Mouse (Mus musculus) C2C12 (cell line): Measurements from ENCODE around the gene Srsf9. TPM values are rescaled to one million over a fixed set of nuclear protein-coding genes. Genes with fewer than 3 reads are reported as not detected.
"Not testable (repeated sequence)": the region's sequence is repeated elsewhere in the genome, so short reads cannot be mapped to it uniquely, and the experiment has no call there.

Experiments
- H3K27me3 ChIP-seq: one replicate; pipeline ENCODE4 v1.6.1; 2011; ENCODE audit not compliant: control insufficient read depth, insufficient read depth, insufficient read length
- H3K36me3 ChIP-seq: one replicate; pipeline ENCODE4 v1.6.1; 2011; ENCODE audit not compliant: control insufficient read depth, insufficient read depth
- H3K4me3 ChIP-seq: one replicate; pipeline ENCODE4 v1.5.1; 2011; ENCODE audit warnings: mild to moderate bottlenecking, control low read depth; ENCODE audit not compliant: poor library complexity, insufficient read depth, severe bottlenecking
- H3K79me2 ChIP-seq: one replicate; pipeline ENCODE4 v1.6.1; 2011; ENCODE audit not compliant: control insufficient read depth, insufficient read depth
- H3K79me3 ChIP-seq: one replicate; pipeline ENCODE4 v1.6.1; 2011; ENCODE audit warnings: low read depth, control low read depth
- H3ac ChIP-seq: one replicate; pipeline ENCODE3; 2011; ENCODE audit warnings: low read depth; ENCODE audit not compliant: control insufficient read depth, insufficient read length
- CEBPB ChIP-seq: IDR thresholded peaks from one replicate; pipeline ENCODE4 v1.6.1; 2011; ENCODE audit warnings: low read depth, mild to moderate bottlenecking, control low read depth, moderate library complexity
- CTCF ChIP-seq: IDR thresholded peaks from one replicate; pipeline ENCODE4 v1.5.1; 2011; ENCODE audit not compliant: control insufficient read depth, insufficient read depth, insufficient read length
- FOSL1 ChIP-seq: IDR thresholded peaks from one replicate; pipeline ENCODE4 v1.8.0; 2011; ENCODE audit warnings: mild to moderate bottlenecking, low read length; ENCODE audit not compliant: poor library complexity, insufficient read depth, severe bottlenecking
- MAX ChIP-seq: IDR thresholded peaks from one replicate; pipeline ENCODE4 v1.6.1; 2011; ENCODE audit warnings: mild to moderate bottlenecking, control low read depth
- MYOD1 ChIP-seq: IDR thresholded peaks from one replicate; pipeline ENCODE4 v1.6.1; 2011; ENCODE audit warnings: low read depth; ENCODE audit not compliant: control insufficient read depth, insufficient read length
- MYOG ChIP-seq: IDR thresholded peaks from one replicate; pipeline ENCODE4 v1.6.1; 2011; ENCODE audit not compliant: control insufficient read depth, insufficient read length; ENCODE audit errors: extremely low read depth
- USF1 ChIP-seq: IDR thresholded peaks from one replicate; pipeline ENCODE4 v1.6.1; 2011; ENCODE audit warnings: low read depth, mild to moderate bottlenecking, control low read depth, moderate library complexity
- polyA plus RNA-seq: library from polyadenylated mRNA; unstranded; fragments of >200 nt; fragmentation: generic; extraction: Trizol; gene quantifications from one replicate; pipeline ENCODE4 v1.2.1, GENCODE M21; 2012; ENCODE audit warnings: missing spikeins

Srsf9 gene
- polyA plus RNA-seq, 1 experiment, result 113 TPM

DNA sequence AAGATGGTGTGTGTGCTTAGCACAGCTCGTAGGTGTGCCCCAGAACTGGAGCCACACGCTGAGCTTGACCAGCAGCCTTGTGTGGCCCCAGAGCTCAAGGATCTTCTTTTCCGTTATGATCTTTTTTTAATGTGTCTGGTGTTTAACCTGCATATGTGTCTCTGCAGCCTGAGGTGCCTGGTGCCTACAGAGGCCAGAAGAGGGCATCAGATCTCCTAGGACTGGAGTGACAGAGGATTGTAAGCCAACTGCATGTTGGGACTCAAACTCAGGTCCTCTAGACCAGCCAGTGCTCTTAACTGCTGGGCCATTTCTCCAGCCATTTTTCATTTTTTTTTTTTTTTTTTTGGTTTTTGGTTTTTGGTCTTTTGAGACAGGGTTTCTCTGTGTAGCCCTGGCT, 42.2 kb upstream of the Srsf9 start:
- peaks cover 37% of the 10 kb centered on the region for H3K36me3 ChIP-seq
- peaks cover 9% of the 10 kb centered on the region for H3K79me3 ChIP-seq
- TF ChIP-seq MYOG, result no peak
- TF ChIP-seq FOSL1, result no peak
- TF ChIP-seq CTCF, result no peak
- no peak for TF ChIP-seq MAX
- TF ChIP-seq MYOD1, result no peak
- TF ChIP-seq CEBPB, result no peak
- no peak for TF ChIP-seq USF1

DNA sequence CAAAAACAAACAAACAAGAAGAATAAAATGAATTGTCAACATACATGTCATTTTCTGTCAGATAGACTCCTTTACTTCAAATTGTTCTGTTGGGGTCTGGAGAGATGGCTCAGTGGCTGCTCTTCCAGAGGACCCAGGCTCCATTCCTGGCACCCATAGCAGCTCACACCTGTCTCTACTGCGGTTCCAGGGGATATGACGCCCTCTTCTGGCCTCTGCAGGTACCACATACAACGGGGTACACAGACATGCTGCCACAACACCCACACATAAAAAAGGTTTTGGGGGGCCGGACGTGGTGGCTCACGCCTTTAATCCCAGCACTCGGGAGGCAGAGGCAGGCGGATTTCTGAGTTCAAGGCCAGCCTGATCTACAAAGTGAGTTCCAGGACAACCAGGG, 32.8 kb upstream of the Srsf9 start:
- Histone ChIP-seq H3K4me3 (no peak overlapping the region), H3K36me3 (peaks cover 79% of the 10 kb centered on the region), H3K27me3 (no peaks in the 10 kb centered on the region), H3K79me2 (peaks cover 16% of the 10 kb centered on the region), H3K79me3 (peaks cover 11% of the 10 kb centered on the region), H3ac (no peak overlapping the region)
- no peak for TF ChIP-seq MYOG
- TF ChIP-seq MYOD1, result no peak
- TF ChIP-seq CEBPB, result no peak
- no peak for TF ChIP-seq FOSL1
- TF ChIP-seq USF1, result no peak
- TF ChIP-seq CTCF, result no peak
- no peak for TF ChIP-seq MAX

More for the DNA sequence above, 42.2 kb upstream of the Srsf9 start:
- H3ac ChIP-seq, result no peak overlapping the region
- H3K79me2 ChIP-seq, result peaks cover 29% of the 10 kb centered on the region
- no peaks in the 10 kb centered on the region for H3K27me3 ChIP-seq
- no peak overlapping the region for H3K4me3 ChIP-seq

GRCm38 (mm10) chr5:115296347-115296746, 30.6 kb upstream of the Srsf9 start:
- no peaks in the 10 kb centered on the region for H3K27me3 ChIP-seq
- H3K79me2 ChIP-seq, result peaks cover 31% of the 10 kb centered on the region
- H3ac ChIP-seq, result no peak overlapping the region
- H3K36me3 ChIP-seq, result peaks cover 75% of the 10 kb centered on the region
- H3K4me3 ChIP-seq, result no peak overlapping the region
- H3K79me3 ChIP-seq, result peaks cover 21% of the 10 kb centered on the region
- TF ChIP-seq FOSL1 (no peak), USF1 (no peak), MAX (no peak), CEBPB (no peak), MYOG (no peak), MYOD1 (no peak), CTCF (no peak)

DNA sequence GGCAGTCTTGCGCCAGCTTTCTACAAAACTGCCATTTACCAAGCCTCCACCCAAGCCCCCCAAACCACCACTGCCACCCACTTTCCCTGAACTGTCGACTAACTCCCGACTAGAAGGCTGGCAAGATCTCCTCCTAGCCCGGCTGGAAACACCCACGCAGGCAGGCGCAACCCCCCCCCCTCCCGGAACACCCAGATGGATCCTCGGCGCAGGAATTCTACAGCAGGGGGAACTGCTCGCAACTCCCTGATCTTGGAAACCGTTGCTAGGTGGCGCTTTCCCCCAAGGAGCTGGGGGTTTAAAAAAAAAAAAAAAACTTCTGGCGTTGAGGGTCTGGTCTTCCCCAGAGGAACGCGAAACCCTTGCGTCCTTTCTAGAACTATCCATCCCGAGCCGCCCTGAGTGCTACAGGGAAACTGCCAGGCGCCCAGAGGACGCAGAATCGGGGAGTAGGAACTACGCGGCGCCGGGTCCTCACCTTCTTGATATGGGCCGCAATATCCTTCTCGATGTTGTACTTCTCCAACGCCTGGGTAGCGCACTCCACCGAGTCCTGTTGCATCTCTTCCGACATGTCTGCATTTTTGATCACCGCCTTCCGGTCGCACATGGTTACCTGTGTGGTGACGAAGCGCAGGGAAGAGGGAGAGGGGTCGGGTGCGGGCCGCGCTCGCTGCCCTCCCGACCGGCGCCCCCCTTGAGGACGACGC, 26.8 kb upstream of the Srsf9 start:
- TF ChIP-seq CTCF (peak; percentile 3), FOSL1 (no peak)
- Histone ChIP-seq H3K4me3 (peak overlapping the region; percentile 76), H3K79me2 (peaks cover 31% of the 10 kb centered on the region), H3K27me3 (no peaks in the 10 kb centered on the region), H3K79me3 (peaks cover 21% of the 10 kb centered on the region), H3K36me3 (peaks cover 44% of the 10 kb centered on the region), H3ac (peak overlapping the region; percentile 87)

GRCm38 (mm10) chr5:115300792-115301614, 26.0 kb upstream of the Srsf9 start, which contains the start of gene Dynll1:
Gene Dynll1, minus strand, starts transcription at chr5:115300999.
- peak within 1 kb of the TSS; percentile 76 for H3K4me3 ChIP-seq
- peak within 1 kb of the TSS; percentile 87 for H3ac ChIP-seq
- H3K27me3 ChIP-seq, result no peaks in the 10 kb centered on the region
- H3K79me2 ChIP-seq, result peaks cover 31% of the 10 kb centered on the region
- H3K36me3 ChIP-seq, result peaks cover 35% of the 10 kb centered on the region
- H3K79me3 ChIP-seq, result peaks cover 21% of the 10 kb centered on the region
- TF ChIP-seq MYOD1 (peak; percentile 31), MAX (peak; percentile 94), USF1 (no peak), CEBPB (no peak), FOSL1 (no peak), MYOG (no peak), CTCF (no peak)

DNA sequence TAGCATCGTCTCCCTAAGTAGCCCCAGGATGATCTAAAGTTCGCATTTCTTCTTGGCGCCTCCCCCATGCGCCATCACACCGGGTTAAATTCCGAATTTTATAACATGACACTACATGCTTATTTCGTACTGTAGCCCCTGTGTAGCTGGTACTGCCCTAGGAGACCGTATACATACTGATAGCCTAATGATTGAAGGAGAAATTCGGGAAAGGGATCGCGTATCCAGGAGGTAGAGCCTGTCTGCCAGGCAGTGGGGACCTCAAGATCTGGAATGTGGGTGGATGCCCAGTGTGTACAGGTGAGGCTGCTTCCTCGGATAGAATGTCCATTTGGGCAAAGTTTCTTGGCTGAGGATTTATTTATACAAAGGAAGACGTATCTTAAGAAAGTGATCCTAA, 25.4 kb upstream of the Srsf9 start:
- Histone ChIP-seq H3K4me3 (peak overlapping the region; percentile 34), H3K79me2 (peaks cover 31% of the 10 kb centered on the region), H3K79me3 (peaks cover 21% of the 10 kb centered on the region), H3K27me3 (no peaks in the 10 kb centered on the region), H3ac (peak overlapping the region; percentile 56), H3K36me3 (peaks cover 29% of the 10 kb centered on the region)
- TF ChIP-seq MAX (no peak), FOSL1 (no peak), USF1 (no peak), CEBPB (no peak), MYOG (no peak), CTCF (no peak), MYOD1 (no peak)

GRCm38 (mm10) chr5:115302190-115302589, 24.8 kb upstream of the Srsf9 start:
- peaks cover 31% of the 10 kb centered on the region for H3K79me2 ChIP-seq
- H3ac ChIP-seq, H3K27me3 ChIP-seq, H3K4me3 ChIP-seq: not testable (repeated sequence)
- H3K36me3 ChIP-seq, result peaks cover 24% of the 10 kb centered on the region
- H3K79me3 ChIP-seq, result peaks cover 21% of the 10 kb centered on the region
